Mouse (Mus musculus): ENCODE data around the gene Cnpy1. TPM values are rescaled to one million over a fixed set of nuclear protein-coding genes. Genes with fewer than 3 reads are reported as not detected.

The Cnpy1 gene
- polyA plus RNA-seq, 1 experiment from 2014 or later: 1.3 TPM

Other genes starting within 250 kb of the Cnpy1 start
- 88.0 and 88.2 TPM in 2 replicates for gene Insig1, start 174.4 kb downstream of the Cnpy1 start, polyA plus RNA-seq (2016; fragmentation: Nextera tagmentation; extraction: Ambion mirVana)
- gene En2, start 80.1 kb downstream of the Cnpy1 start, polyA plus RNA-seq (2016; fragmentation: Nextera tagmentation; extraction: Ambion mirVana): 0.05 TPM in 1 of 2 replicates, not detected in the other
- 13.9 and 14.7 TPM in 2 replicates for gene Rbm33, start 71.3 kb upstream of the Cnpy1 start, polyA plus RNA-seq (2016; fragmentation: Nextera tagmentation; extraction: Ambion mirVana)
- gene Shh, start 221.4 kb upstream of the Cnpy1 start, polyA plus RNA-seq (2016; fragmentation: Nextera tagmentation; extraction: Ambion mirVana): 2.1 and 3.0 TPM in 2 replicates

Data from embryonic facial prominence, embryonic 10.5 days (tissue).